Mouse (Mus musculus) liver, postnatal 0 days (tissue): ENCODE measurements around the gene Avl9.

Experiments
- CTCF ChIP-seq: sonication (generic); IDR thresholded peaks from 2 replicates; pipeline ENCODE4 v1.5.1; 2016; ENCODE audit warnings: antibody characterized with exemption, low read depth
- EP300 ChIP-seq: IDR thresholded peaks from 2 replicates; pipeline ENCODE4 v1.6.1; 2016; ENCODE audit warnings: antibody characterized with exemption, low read depth, mild to moderate bottlenecking

DNA sequence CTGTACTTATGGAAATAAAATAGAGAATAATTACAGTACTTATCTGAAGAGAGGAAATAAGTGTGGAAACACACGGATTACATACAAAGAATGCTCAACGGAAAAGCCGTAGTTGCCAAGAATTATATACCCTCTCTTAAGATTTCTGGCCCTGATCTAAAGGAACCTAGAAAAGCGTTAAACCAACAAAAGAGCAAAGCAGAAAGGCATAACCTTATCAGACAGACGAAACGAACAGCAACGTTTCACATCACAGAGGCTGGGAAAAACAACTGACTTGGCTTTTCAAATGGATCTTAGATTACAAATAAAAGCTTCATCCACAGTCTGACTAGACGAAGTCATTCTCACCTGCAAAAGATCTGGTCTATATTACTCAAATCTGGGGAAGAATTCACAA lies 81.5 kb downstream of the Avl9 start:
- TF ChIP-seq CTCF = no peak
- TF ChIP-seq EP300 = no peak
